Mouse (Mus musculus) spleen, postnatal 10 days (tissue): Measurements from ENCODE around the gene Gcgr.
"Not testable (repeated sequence)": the region's sequence is repeated elsewhere in the genome, so short reads cannot be mapped to it uniquely, and the experiment has no call there.

Source experiments
- DNase-seq, 2 experiments: peaks; one replicate each; pipeline ENCODE4 v3.0.0; 2021 to 2022; ENCODE audit warnings: low spot score in 2 of 2

Gcgr gene

DNA sequence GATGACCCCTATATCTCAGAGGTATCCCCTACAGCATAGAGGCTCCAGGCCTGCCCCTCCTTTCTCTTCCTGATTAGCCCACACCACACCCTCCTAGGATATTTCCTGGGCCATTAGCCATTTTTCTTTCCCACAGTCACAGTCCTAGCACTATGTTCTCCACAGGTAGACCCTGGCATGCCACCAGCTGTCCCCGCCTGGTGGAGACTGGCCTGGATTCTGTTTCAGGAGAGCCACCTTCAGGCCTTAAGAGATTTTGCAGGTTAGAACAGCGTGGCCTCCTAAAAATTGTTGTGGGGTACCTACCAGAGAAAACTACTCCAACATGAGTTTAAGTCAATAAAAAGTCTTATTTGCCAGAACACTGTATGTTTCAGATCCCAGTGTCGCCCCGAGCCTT lies 23.6 kb upstream of the Gcgr start:
- DNase-seq: no peak

- no peak for DNase-seq
These were observed 22.7 kb upstream of the Gcgr start for GRCm38 (mm10) chr11:120507611-120508289.

GRCm38 (mm10) chr11:120508290-120508870 lies 22.1 kb upstream of the Gcgr start:
- no peak for DNase-seq

GRCm38 (mm10) chr11:120509940-120510339 lies 20.6 kb upstream of the Gcgr start:
- DNase-seq: no peak

DNA sequence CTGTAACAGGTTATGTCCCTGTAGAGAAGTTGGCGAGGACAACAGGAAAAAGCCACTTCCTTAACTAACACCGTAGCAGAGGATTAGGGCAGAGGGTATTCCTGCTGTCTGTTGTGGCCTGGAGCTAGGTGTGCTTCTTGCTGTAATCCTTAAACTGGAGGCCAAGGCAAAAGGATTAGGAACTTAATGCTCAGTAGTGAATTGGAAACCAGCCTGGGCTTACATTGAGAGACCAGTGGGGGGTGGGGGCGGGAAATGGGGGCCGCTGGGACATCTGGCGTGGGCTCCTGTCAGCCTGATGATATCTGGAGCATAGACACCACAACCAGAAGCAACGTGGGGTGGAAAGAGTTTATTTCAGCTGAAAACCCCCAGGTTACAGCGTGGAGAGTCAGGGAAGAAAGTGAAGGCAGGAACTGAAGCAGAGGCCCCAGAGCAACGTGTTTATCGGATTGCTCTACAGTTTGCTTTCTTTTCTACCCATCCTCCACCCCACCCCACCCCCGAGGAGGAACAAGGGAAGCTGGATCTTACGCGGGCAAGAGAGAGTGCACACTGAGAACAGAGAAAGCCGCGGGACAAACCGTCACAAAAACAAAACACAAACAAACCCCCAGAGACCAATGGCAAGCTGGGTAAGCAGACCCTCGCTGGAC lies 20.0 kb upstream of the Gcgr start:
- peak in 1 of 2 experiments; percentile 35 for DNase-seq

GRCm38 (mm10) chr11:120512790-120513453 lies 17.6 kb upstream of the Gcgr start:
- no peak for DNase-seq

DNA sequence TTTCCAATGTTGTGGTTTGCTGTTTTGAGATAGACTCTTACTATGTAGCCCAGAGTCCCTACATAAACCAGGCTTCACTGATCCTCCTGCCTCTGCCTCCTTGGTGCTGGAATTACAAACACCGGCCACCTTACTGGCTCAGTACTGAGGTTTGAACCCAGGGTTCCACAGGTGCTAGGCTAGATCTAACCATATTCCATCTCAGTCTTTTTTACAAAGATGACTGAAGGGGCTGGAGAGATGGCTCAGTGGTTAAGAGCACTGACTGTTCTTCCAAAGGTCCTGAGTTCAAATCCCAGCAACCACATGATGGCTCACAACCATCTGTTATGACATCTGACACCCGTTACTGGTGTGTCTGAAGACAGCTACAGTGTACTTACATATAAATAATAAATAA lies 16.2 kb upstream of the Gcgr start:
- DNase-seq: not testable (repeated sequence)

GRCm38 (mm10) chr11:120515611-120516010 lies 14.9 kb upstream of the Gcgr start:
- peak; percentile 85 to 90 for DNase-seq

DNA sequence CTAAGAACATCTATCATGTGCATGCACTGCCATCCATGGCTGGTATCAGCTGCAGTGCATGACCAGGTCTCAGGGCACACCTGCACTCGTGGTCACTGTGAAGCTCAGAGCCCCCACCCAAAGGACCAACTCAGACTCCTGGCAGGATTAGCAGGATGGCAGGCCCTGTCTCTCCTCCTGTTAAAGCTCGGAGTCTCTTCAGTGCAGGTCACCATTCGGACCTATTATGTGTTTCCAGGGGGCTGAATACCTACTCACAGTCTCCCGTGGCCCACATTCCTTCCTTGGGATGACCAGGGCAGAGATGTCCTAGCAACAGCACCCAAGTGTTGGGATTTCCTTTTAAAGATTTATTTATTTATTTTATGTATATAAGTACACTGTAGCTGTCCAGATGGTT lies 13.4 kb upstream of the Gcgr start:
- no peak for DNase-seq

DNA sequence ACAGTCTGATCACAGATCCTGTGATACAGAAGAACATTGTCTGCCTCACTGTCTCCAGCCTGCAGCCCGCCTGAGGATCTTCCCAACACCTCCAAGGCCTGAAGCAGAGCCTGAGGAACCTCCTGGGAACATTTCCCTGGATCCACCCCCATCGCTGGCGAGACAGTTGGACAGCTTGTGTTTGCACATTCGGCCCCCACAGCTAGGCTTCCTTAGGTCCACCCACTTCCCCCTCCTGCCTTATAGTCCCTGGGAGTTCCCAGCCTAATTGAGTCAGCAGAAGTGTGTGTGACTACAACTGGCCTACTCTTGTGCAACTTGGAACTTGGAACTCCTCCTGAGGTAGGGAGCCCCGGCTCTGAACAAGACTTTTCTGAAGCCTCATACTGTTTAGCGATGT lies 12.5 kb upstream of the Gcgr start:
- DNase-seq: no peak

DNA sequence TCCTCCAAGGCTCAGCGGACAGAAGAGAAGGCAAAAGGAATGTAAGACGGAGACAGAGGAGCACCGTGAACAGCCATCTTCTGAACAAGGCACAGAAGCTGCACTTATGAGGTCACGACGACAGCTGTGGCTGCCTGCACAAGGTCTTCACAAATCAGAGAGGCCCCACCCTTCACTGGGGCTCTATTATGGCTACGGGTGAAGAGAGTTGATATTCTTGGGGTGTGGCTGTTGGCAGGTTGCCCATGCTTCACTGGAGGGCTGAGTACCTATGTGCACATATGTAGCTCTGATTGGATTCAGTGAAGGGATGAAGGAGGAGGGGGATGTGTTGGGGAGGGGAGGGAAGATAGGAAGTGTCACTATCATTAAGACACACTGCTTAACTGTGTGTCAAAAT lies 11.9 kb upstream of the Gcgr start:
- peak in 1 of 2 experiments; percentile 64 for DNase-seq

DNA sequence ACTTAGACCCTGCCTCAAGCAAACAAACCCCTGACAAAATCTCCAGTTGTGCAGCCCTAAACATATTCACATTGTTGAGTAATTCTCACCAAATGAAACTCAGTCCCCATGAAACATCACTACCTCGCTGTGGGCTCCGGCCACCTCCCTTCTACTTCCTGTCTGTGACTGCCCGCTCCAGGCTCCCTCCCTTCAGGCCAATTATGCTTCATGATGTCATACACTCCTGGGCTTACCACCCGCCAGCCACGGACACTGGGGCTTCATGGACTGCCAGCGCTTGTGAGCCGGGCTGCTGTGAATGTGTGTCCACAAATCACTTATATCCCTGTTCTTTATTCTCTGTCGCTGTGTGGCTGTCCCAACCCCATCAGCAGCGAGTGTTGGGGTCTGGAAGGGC lies 10.8 kb upstream of the Gcgr start:
- peak in 1 of 2 experiments; percentile 36 for DNase-seq

DNA sequence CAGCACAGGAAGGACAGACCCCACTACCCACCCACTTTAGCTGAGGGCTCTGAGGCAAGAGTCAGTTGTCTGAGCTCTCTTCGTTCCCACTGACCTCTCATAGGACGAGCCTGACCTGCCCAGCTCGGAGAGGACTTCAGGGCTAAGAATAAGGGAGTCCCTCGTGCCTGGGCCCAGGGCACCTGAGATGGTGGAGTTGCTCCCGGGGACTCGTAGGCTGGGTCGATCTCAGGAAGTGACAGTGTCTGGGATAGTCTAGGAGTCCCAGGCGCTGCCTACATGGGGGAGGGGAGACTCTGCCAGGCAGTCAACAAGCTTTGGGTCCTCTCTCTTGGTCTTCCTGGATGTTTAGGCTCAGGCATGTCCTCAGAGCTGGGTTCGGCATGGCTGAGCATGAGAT lies 10.0 kb upstream of the Gcgr start:
- no peak for DNase-seq

GRCm38 (mm10) chr11:120520967-120521540 lies 9.4 kb upstream of the Gcgr start:
- DNase-seq: no peak

DNA sequence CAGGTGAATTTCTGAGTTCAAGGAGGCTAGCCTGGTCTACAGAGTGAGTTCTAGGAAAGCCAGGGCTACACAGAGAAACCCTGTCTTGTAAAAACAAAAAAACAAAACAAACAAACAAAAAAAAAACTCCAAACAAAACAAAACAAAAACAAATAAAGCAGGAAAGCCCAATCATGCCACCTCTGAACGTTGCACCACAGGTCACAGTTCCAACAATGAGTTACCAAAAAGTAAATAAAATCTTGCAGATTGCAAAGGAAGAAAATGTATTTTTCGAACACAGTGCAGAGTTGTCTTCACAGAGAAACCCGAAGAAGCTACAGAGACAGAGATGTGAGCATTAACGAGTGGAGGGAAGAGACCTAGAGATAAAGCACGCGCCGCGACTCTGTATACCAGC lies 7.9 kb upstream of the Gcgr start:
- DNase-seq: no peak

- DNase-seq: no peak
These were observed 4.5 kb upstream of the Gcgr start for GRCm38 (mm10) chr11:120525959-120526358.

GRCm38 (mm10) chr11:120527690-120528354 lies 2.7 kb upstream of the Gcgr start:
- no peak for DNase-seq

DNA sequence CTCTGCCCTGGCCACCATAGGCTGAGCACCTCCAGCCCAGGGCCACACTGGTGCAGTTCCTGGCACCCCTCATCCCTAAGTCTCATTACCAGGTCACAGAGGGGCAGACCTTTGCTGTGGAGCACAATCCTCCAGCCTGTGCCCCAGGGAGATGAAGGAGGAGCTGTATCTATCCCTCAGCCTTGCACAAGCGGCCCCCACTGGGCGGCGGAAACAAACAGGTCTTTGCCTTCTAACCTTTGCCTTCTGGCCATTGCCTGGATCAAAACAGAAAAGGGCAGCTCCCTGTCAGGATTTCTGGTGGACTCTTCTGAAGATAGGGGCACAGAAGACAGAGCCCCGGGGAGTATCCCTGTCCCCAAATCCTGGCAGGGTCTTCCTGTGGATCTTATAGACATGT lies 1.6 kb upstream of the Gcgr start:
- no peak for DNase-seq

DNA sequence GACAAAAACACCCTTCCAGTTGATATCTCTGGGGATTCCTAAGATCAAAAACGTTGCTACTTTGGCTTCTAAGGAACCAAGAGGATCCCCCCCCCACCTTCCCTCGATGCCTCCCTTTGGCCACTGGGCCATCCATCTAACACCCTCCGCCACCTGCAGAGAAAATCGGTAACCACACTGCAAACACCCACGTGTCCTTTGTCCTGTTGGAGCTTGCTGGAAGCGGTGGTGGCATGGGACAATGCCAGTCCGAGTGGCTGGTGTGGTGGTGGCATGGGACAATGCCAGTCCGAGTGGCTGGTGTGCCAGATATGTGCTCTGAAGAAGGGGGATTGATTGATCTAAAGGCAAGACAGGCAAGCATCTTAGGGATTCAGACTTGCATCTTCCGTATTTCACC lies 1.1 kb downstream of the Gcgr start:
- no peak for DNase-seq

DNA sequence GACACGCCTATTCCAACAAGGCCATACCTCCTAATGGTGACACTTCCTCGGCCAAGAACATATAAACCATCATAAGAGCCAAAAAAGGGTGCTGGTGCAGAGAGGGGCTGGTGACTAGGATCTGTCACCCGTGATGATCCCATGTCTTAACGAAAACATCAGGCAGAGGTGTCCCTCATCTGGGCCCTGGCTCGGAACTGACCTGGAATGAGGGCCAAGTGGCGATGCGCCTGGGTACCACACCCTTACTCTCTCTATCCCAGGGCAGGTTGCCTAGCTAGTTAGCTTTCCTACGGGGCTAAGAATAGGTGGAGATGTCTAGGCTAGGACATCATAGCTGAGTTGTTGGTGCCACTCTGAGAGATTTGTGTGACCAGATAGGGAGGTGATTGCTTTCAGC lies 3.6 kb downstream of the Gcgr start:
- DNase-seq: no peak

- no peak for DNase-seq
These were observed 4.6 kb downstream of the Gcgr start for GRCm38 (mm10) chr11:120535145-120535544.

DNA sequence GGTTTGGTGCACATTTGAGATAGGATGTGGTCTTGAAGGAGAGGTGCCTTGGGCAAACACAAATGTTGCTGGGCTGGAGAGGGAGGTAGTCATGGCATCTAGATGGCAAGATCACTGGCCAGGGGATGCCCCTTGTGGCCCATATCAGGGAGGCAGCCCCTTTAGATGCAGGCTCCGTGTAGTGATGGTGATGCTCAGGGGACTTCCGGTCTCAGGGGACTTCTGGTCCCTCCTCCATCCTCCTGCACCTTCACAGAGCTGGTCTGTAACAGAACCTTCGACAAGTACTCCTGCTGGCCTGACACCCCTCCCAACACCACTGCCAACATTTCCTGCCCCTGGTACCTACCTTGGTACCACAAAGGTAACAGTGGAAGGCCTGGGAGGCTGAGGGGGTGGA lies 5.3 kb downstream of the Gcgr start:
- no peak for DNase-seq
